9 mouse cellular contexts compared by ENCODE assay signal in genomic region chr10:94413770-94414651, GRCm38 (mm10).
A peak's percentile ranks its signal among the peaks of the same experiment; 100 is the strongest.
DNase-seq lines count a peak whose midpoint lies in the region; ATAC-seq and TF ChIP-seq lines count a peak whose summit lies in the region.
"Had no signal": no experiment of that assay in that cellular context is flagged by ENCODE, and none has a peak within 500 bp of the region (broad histone marks: within the 10 kb centered on the region; RNA-seq: fewer than 3 reads in every experiment).

No protein-coding gene starts in this region.

- H3K27me3 ChIP-seq in hindbrain, embryonic 16.5 days (replicated peaks; ENCODE audit: control insufficient read depth, insufficient read depth, low read length) = no peaks in the 10 kb centered on the region
- no peaks in the 10 kb centered on the region for H3K27me3 ChIP-seq in limb, embryonic 14.5 days (ENCODE audit: control insufficient read depth, insufficient read depth, low read length)

- H3K9me3 ChIP-seq in hindbrain, embryonic 16.5 days (ENCODE audit: control insufficient read depth, low read length) = no peaks in the 10 kb centered on the region
- no peaks in the 10 kb centered on the region for H3K9me3 ChIP-seq in limb, embryonic 14.5 days (ENCODE audit: control insufficient read depth, low read length)
- H3K9me3 ChIP-seq: limb, embryonic 15.5 days had no signal

- ATAC-seq in hindbrain, embryonic 16.5 days = peak; percentile 94
- no peak for ATAC-seq in limb, embryonic 14.5 days (ENCODE audit: low FRiP score, low read depth)
- ATAC-seq in megakaryocyte progenitor cell, adult 5-6 weeks (replicated peaks; ENCODE audit: poor library complexity) = no peak

- no peak overlapping the region for H3K9ac ChIP-seq in hindbrain, embryonic 16.5 days (ENCODE audit: low read depth, low read length)
- no peak overlapping the region for H3K9ac ChIP-seq in limb, embryonic 14.5 days (ENCODE audit: low read depth, low read length, severe bottlenecking)
- H3K9ac ChIP-seq: limb, embryonic 15.5 days had no signal

- 17% methylated on average over 8 of the region's 8 CpGs for whole genome bisulfite sequencing in hindbrain, embryonic 16.5 days
- WGBS in limb, embryonic 14.5 days = 28% methylated on average over 8 of the region's 8 CpGs

- H3K4me3 ChIP-seq in left cerebral cortex, adult 2 months = no peak overlapping the region
- H3K4me3 ChIP-seq in hindbrain, embryonic 16.5 days (ENCODE audit: low read length) = no peak overlapping the region
- H3K4me3 ChIP-seq in limb, embryonic 14.5 days (replicated peaks; ENCODE audit: low read length) = no peak overlapping the region
- H3K4me3 ChIP-seq: limb, embryonic 15.5 days had no signal

- peaks cover 31% of the 10 kb centered on the region for H3K4me1 ChIP-seq in hindbrain, embryonic 16.5 days (ENCODE audit: control insufficient read depth, insufficient read depth, low read depth, low read length)
- H3K4me1 ChIP-seq in limb, embryonic 14.5 days (ENCODE audit: control insufficient read depth, insufficient read depth, low read length) = peaks cover 33% of the 10 kb centered on the region

- TF ChIP-seq POLR2A in limb, embryonic 14.5 days (IDR thresholded peaks at IDR 0.05; ENCODE audit: borderline replicate concordance, extremely low read depth, insufficient read depth, insufficient read length) = no peak

- no peak for TF ChIP-seq CTCF in left cerebral cortex, adult 2 months (IDR thresholded peaks at IDR 0.05)

- H3K4me2 ChIP-seq in hindbrain, embryonic 16.5 days (ENCODE audit: low read length) = no peak overlapping the region
- H3K4me2 ChIP-seq in limb, embryonic 14.5 days (replicated peaks; ENCODE audit: low read depth, low read length, severe bottlenecking) = no peak overlapping the region
- H3K4me2 ChIP-seq: limb, embryonic 15.5 days had no signal

- peak in 1 of 2 experiments; percentile 29 for DNase-seq in left cerebral cortex, adult 2 months (ENCODE audit: extremely low spot score in 1 of 2, low spot score in 2 of 2)
- no peak for DNase-seq in left cerebral cortex, postnatal 36 days (ENCODE audit: low spot score in 2 of 2)
- DNase-seq in embryo, embryonic 10.5 days (ENCODE audit: low spot score) = peak; percentile 73
- peak; percentile 42 for DNase-seq in limb, embryonic 14.5 days (ENCODE audit: low spot score)
- no peak for DNase-seq in spleen, postnatal 14 days (ENCODE audit: low spot score in 2 of 2)
- no peak for DNase-seq in spleen, postnatal 36 days (ENCODE audit: low spot score in 2 of 2)

- intact Hi-C loops in left cerebral cortex, adult 2 months (cut with DNase I) = loop anchor here (10.0 kb wide), 1 partner anchor 531 kb away; the partner anchor contains the start of gene Plxnc1
- intact Hi-C loops in left cerebral cortex, postnatal 36 days (cut with DNase I) = no loop called here

- no peaks in the 10 kb centered on the region for H3K36me3 ChIP-seq in hindbrain, embryonic 16.5 days (ENCODE audit: control insufficient read depth, insufficient read depth, low read length)
- no peaks in the 10 kb centered on the region for H3K36me3 ChIP-seq in limb, embryonic 14.5 days (ENCODE audit: control insufficient read depth, insufficient read depth, low read length)
- H3K36me3 ChIP-seq: limb, embryonic 15.5 days had no signal

- H3K27ac ChIP-seq in left cerebral cortex, adult 2 months = peak overlapping the region; percentile 32; the same call in 1 of the 2 replicates
- peak overlapping the region; percentile 76 for H3K27ac ChIP-seq in hindbrain, embryonic 16.5 days (ENCODE audit: low read depth, low read length)
- no peak overlapping the region for H3K27ac ChIP-seq in limb, embryonic 14.5 days (replicated peaks; ENCODE audit: low read depth, low read length)
- H3K27ac ChIP-seq: limb, embryonic 15.5 days had no signal

Comparison
In these comparisons a context has a peak if more than half of its experiments do, and no peak if none do; other contexts are left out.
1. DNase-seq: peak in embryo, embryonic 10.5 days (single experiment) and limb, embryonic 14.5 days (single experiment); none in left cerebral cortex, postnatal 36 days (0 of 2), spleen, postnatal 14 days (0 of 2) and spleen, postnatal 36 days (0 of 2).